Mouse (Mus musculus) stomach, postnatal 0 days (tissue): Measurements from ENCODE around the gene Hist1h2ag.

Experiments
- CTCF ChIP-seq: IDR thresholded peaks from 2 replicates; pipeline ENCODE4 v1.5.1; 2016; ENCODE audit warnings: antibody characterized with exemption, low read depth, mild to moderate bottlenecking, moderate library complexity
- EP300 ChIP-seq: optimal IDR thresholded peaks from 2 replicates; pipeline ENCODE3; 2016; ENCODE audit warnings: antibody characterized with exemption

DNA sequence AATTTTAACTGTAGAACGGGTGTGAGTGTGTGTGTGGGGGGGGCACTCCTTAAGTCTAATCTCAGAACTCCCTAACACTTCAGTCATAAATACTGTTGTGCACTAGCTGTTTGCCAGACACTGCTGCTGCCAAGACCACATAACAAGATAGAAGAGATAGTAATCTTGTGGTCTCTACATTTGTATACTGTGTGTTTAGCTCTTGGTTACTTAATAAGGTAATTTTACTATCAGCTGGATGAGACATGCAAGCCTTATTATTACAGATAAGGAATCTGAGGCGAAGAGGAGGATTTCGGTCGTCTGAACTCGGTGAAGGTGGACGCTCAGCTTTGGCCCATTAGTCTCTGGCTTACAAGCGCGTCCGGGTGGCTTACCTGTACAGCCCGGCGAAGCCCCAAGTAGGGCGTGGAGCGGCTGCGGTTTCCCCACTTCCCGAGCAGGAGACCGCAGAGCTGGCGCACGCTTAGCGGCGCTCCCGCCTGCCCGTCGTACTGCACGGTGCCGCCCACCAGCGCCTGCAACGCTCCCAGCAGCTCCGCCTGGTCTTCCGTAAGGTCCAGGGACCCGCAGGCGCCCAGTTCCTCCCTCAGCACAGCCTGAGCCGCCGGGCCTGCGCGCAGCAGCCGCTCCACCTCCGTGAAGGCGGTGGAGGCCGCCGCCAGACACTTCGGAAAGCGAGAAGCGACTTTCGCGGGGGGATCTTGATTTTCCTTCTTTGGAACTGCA lies 37.0 kb downstream of the Hist1h2ag start:
- no peak for TF ChIP-seq CTCF
- no peak for TF ChIP-seq EP300
